Mouse (Mus musculus) erythroblast, embryonic 14.5 days (primary cell): Measurements from ENCODE around the gene Tmcc2.

Experiments used
- GATA1 ChIP-seq: IDR thresholded peaks from 2 replicates; pipeline ENCODE4 v1.6.1; 2012; ENCODE audit warnings: low read length, inconsistent platforms, mixed read lengths
- TAL1 ChIP-seq: IDR thresholded peaks from 3 replicates; pipeline ENCODE4 v1.6.1; 2012; ENCODE audit warnings: low read length, inconsistent platforms, mixed read lengths

- TF ChIP-seq TAL1, result no peak
- no peak for TF ChIP-seq GATA1
These were observed 14.6 kb downstream of the Tmcc2 start for GRCm38 (mm10) chr1:132376211-132377054.
